Mouse (Mus musculus): ENCODE measurements at regions not wholly inside any gene's neighbourhood (a gene's known extent, or its start where the extent isn't known, plus 50 kb on each side); places are given as distances from the start of the nearest gene placed in this dataset.

DNA sequence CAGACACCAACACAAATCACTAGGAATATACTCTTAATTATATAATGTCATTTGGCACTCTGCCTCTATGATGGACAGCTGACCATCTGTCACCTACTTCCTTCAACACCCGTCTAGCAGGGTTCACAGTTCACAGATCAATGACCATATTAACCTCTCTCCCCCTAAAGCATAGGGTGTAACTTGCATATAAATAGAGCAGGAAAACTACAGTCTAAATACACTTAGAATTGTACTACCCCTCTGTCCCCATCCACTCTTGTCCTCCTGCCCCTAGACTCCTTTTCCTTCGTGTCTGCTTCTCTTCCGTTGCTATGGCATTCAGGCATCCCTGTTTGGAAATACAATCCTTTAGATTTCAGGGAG lies 181.6 kb downstream of the Atp6ap1l start:
- no peak overlapping the region for H3K4me2 ChIP-seq (ENCODE audit: low read depth)
- H3K79me2 ChIP-seq (ENCODE audit: control insufficient read depth, insufficient read depth): no peaks in the 10 kb centered on the region
- H3K27me3 ChIP-seq (ENCODE audit: control insufficient read depth, insufficient read depth, insufficient read length): no peaks in the 10 kb centered on the region
- TF ChIP-seq E2F4 (IDR thresholded peaks at IDR 0.05; ENCODE audit: insufficient read depth) (no peak), TCF12 (IDR thresholded peaks at IDR 0.05; ENCODE audit: insufficient read depth, poor library complexity, severe bottlenecking) (no peak), REST (IDR thresholded peaks at IDR 0.05; ENCODE audit: insufficient read depth, insufficient read length) (no peak)
- no peak overlapping the region for H3K4me3 ChIP-seq
- no peak overlapping the region for H3ac ChIP-seq (ENCODE audit: control insufficient read depth, insufficient read length)
- H3K36me3 ChIP-seq (ENCODE audit: control insufficient read depth, insufficient read depth): no peaks in the 10 kb centered on the region

DNA sequence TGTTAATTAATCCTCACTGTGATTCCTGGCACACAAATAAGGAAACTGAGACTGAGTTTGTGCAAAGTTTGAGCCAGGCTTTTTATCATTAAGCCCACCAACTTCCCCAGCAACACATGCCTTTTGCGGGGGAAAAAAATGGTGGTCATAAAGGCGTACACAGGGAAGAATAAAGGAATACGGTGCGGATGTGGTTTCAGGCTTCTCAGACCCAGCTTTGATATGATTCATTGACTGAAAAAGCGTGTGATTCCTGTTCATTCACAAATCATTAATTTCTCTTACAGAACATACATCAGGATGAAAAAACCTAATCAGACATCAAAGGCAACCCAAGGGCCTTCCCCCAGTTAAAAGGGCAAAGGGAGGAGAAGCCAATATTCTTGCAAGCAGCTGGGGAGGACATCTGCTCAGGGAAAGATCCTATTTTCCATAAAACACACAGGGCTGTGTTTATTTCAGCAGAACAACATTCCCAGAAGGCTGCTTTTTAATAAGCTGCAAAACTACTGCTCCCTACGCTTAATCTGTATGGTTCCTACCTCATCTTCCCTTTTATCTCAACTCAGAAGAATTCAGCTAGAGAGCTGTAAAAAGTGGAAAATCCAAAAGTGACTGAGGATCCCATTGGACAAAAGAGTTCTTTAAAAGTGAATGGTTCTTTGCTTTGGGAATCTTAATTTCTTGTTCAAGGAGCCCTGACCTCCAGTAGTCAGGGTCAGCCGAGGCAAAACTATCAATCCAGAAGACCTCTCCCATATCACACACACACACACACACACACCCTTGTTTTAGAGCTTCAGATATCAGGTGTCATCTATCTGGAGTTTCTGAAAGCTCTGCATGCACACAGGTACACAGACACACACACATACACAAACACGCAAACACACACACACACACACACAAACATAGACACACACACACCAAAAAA lies 182.3 kb downstream of the Atp6ap1l start:
- no peak overlapping the region for H3K4me3 ChIP-seq
- no peaks in the 10 kb centered on the region for H3K27me3 ChIP-seq (ENCODE audit: control insufficient read depth, insufficient read depth, insufficient read length)
- H3ac ChIP-seq (ENCODE audit: control insufficient read depth, insufficient read length): no peak overlapping the region
- H3K4me2 ChIP-seq (ENCODE audit: low read depth): no peak overlapping the region
- H3K36me3 ChIP-seq (ENCODE audit: control insufficient read depth, insufficient read depth): no peaks in the 10 kb centered on the region
- H3K79me2 ChIP-seq (ENCODE audit: control insufficient read depth, insufficient read depth): no peaks in the 10 kb centered on the region
- no peak for TF ChIP-seq E2F4 (IDR thresholded peaks at IDR 0.05; ENCODE audit: insufficient read depth)
- TF ChIP-seq SRF (IDR thresholded peaks at IDR 0.05; ENCODE audit: control insufficient read depth, insufficient read length, low read depth): no peak
- TF ChIP-seq POLR2A (IDR thresholded peaks at IDR 0.05; ENCODE audit: insufficient read length, low read depth): no peak
- no peak for TF ChIP-seq REST (IDR thresholded peaks at IDR 0.05; ENCODE audit: insufficient read depth, insufficient read length)
- no peak for TF ChIP-seq USF1 (IDR thresholded peaks at IDR 0.05; ENCODE audit: low read depth)
- no peak for TF ChIP-seq CEBPB (IDR thresholded peaks at IDR 0.05; ENCODE audit: insufficient read depth, poor library complexity, severe bottlenecking)
- no peak for TF ChIP-seq MYOD1 (IDR thresholded peaks at IDR 0.05; ENCODE audit: control insufficient read depth in 1 of 3, insufficient read length in 2 of 3, low read depth in 2 of 3)
- no peak for TF ChIP-seq POLR2AphosphoS2 (IDR thresholded peaks at IDR 0.05; ENCODE audit: insufficient read length, low read depth)
- TF ChIP-seq MYOG (IDR thresholded peaks at IDR 0.05; ENCODE audit: control insufficient read depth in 1 of 3, insufficient read depth in 1 of 3, insufficient read length in 2 of 3, low read depth in 2 of 3): no peak
- no peak for TF ChIP-seq TCF3 (IDR thresholded peaks at IDR 0.05; ENCODE audit: insufficient read length, low read depth)
- TF ChIP-seq MAX (IDR thresholded peaks at IDR 0.05; ENCODE audit: low read depth): no peak
- no peak for TF ChIP-seq TCF12 (IDR thresholded peaks at IDR 0.05; ENCODE audit: insufficient read depth, poor library complexity, severe bottlenecking)

GRCm38 (mm10) chr13:90684324-90684723 lies 220.8 kb downstream of the Atp6ap1l start:
- Histone ChIP-seq H3K27me3 (ENCODE audit: control insufficient read depth, insufficient read depth, insufficient read length) (no peaks in the 10 kb centered on the region), H3K4me3 (no peak overlapping the region), H3K36me3 (ENCODE audit: control insufficient read depth, insufficient read depth) (no peaks in the 10 kb centered on the region), H3ac (ENCODE audit: control insufficient read depth, insufficient read length) (no peak overlapping the region), H3K79me2 (ENCODE audit: control insufficient read depth, insufficient read depth) (no peaks in the 10 kb centered on the region), H3K4me2 (ENCODE audit: low read depth) (no peak overlapping the region)
- no peak for TF ChIP-seq SRF (IDR thresholded peaks at IDR 0.05; ENCODE audit: control insufficient read depth, insufficient read length, low read depth)
- TF ChIP-seq CEBPB (IDR thresholded peaks at IDR 0.05; ENCODE audit: insufficient read depth, poor library complexity, severe bottlenecking): no peak
- TF ChIP-seq USF1 (IDR thresholded peaks at IDR 0.05; ENCODE audit: low read depth): no peak
- TF ChIP-seq POLR2AphosphoS2 (IDR thresholded peaks at IDR 0.05; ENCODE audit: insufficient read length, low read depth): no peak
- no peak for TF ChIP-seq E2F4 (IDR thresholded peaks at IDR 0.05; ENCODE audit: insufficient read depth)

DNA sequence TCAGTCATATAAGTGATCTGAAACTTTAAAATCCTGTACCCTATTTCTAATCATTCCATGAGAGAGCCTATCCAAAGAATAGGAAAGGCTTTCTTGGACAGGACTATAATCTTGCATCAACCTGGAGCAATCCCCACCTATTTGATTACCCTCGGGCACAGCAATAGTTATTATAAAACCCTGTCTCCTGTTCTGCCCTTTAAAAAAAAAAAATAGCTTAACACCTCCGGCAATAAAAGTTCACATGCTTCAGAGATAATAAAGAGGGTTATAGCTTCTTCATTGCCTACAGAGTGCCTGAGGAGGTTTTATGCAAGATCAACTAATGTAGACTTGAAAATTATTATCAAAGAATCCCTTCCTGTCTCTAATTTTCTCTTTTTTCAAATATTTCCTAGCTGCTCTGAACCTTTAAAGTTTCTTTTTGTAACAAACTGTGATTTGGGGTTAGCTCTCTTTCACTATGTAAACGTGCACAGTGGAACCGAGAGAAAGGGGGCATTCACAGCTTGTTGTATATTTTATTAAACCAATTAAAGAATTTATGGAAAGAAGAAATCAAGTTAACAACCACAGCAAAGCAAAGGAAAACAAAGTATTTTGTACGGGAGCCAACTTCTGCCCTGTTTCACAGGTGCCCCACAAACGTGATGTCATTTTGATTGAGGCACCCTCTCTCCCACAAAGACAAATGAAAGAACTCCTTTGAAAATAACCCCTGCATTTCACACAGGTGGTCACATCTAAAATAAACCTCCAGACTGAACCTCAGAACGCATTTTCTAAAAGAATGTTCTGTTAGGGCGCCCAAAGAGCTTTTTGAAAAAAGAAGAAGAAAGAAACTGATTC lies 225.8 kb downstream of the Atp6ap1l start:
- H3K27me3 ChIP-seq (ENCODE audit: control insufficient read depth, insufficient read depth, insufficient read length): no peaks in the 10 kb centered on the region
- H3K79me2 ChIP-seq (ENCODE audit: control insufficient read depth, insufficient read depth): no peaks in the 10 kb centered on the region
- TF ChIP-seq MYOD1 (IDR thresholded peaks at IDR 0.05; ENCODE audit: control insufficient read depth in 1 of 3, insufficient read length in 2 of 3, low read depth in 2 of 3): no peak
- TF ChIP-seq MAX (IDR thresholded peaks at IDR 0.05; ENCODE audit: low read depth): no peak
- TF ChIP-seq E2F4 (IDR thresholded peaks at IDR 0.05; ENCODE audit: insufficient read depth): no peak
- no peak overlapping the region for H3K4me3 ChIP-seq
- no peak overlapping the region for H3K4me2 ChIP-seq (ENCODE audit: low read depth)
- H3ac ChIP-seq (ENCODE audit: control insufficient read depth, insufficient read length): no peak overlapping the region
- no peaks in the 10 kb centered on the region for H3K36me3 ChIP-seq (ENCODE audit: control insufficient read depth, insufficient read depth)

- Histone ChIP-seq H3K36me3 (ENCODE audit: control insufficient read depth, insufficient read depth) (no peaks in the 10 kb centered on the region), H3K4me3 (no peak overlapping the region), H3K27me3 (ENCODE audit: control insufficient read depth, insufficient read depth, insufficient read length) (no peaks in the 10 kb centered on the region), H3K4me2 (ENCODE audit: low read depth) (no peak overlapping the region), H3ac (ENCODE audit: control insufficient read depth, insufficient read length) (no peak overlapping the region), H3K79me2 (ENCODE audit: control insufficient read depth, insufficient read depth) (no peaks in the 10 kb centered on the region)
- TF ChIP-seq USF1 (IDR thresholded peaks at IDR 0.05; ENCODE audit: low read depth): no peak
- no peak for TF ChIP-seq MYOD1 (IDR thresholded peaks at IDR 0.05; ENCODE audit: control insufficient read depth in 1 of 3, insufficient read length in 2 of 3, low read depth in 2 of 3)
- TF ChIP-seq CEBPB (IDR thresholded peaks at IDR 0.05; ENCODE audit: insufficient read depth, poor library complexity, severe bottlenecking): no peak
- no peak for TF ChIP-seq REST (IDR thresholded peaks at IDR 0.05; ENCODE audit: insufficient read depth, insufficient read length)
- no peak for TF ChIP-seq SRF (IDR thresholded peaks at IDR 0.05; ENCODE audit: control insufficient read depth, insufficient read length, low read depth)
- no peak for TF ChIP-seq TCF12 (IDR thresholded peaks at IDR 0.05; ENCODE audit: insufficient read depth, poor library complexity, severe bottlenecking)
- TF ChIP-seq POLR2A (IDR thresholded peaks at IDR 0.05; ENCODE audit: insufficient read length, low read depth): no peak
Observed at GRCm38 (mm10) chr13:90673823-90674222, 231.3 kb downstream of the Atp6ap1l start.
